Mouse (Mus musculus) c-Kit-positive CD71-negative TER-119-negative erythroid progenitor cells, embryonic 14.5 days (primary cell): ENCODE measurements around the gene Prkch.

Experiments
- DNase-seq: peaks from one replicate; pipeline ENCODE4 v3.0.0-alpha.2; 2013; ENCODE audit warnings: low read depth

The Prkch gene

GRCm38 (mm10) chr12:73802379-73803057 is 217.9 kb downstream of the Prkch start:
- DNase-seq, result no peak

- DNase-seq, result no peak
Observed at GRCm38 (mm10) chr12:73803946-73804345, 219.3 kb downstream of the Prkch start.

DNA sequence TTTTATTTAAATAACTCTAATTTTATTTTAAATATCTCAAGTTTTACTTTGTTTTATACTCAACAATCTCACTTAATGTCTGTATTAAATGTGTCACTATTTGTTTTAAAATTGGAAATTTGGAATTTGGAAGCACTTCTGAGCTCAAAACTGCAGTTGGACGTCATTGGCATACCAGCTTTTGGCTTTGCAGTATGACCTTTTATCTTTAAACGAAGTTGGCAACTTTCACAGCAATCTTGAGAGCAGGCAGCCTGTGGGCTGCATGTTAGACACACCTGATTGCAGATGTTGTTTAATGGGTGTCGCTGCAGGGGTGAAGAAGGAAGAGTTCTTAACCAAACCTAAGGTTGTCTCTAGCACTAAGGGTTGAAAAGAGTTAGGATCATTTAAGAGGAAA is 220.9 kb downstream of the Prkch start:
- DNase-seq, result no peak

- DNase-seq, result no peak
Observed at GRCm38 (mm10) chr12:73806003-73806402, 221.4 kb downstream of the Prkch start.

GRCm38 (mm10) chr12:73807228-73807627 is 222.6 kb downstream of the Prkch start:
- DNase-seq, result no peak

DNA sequence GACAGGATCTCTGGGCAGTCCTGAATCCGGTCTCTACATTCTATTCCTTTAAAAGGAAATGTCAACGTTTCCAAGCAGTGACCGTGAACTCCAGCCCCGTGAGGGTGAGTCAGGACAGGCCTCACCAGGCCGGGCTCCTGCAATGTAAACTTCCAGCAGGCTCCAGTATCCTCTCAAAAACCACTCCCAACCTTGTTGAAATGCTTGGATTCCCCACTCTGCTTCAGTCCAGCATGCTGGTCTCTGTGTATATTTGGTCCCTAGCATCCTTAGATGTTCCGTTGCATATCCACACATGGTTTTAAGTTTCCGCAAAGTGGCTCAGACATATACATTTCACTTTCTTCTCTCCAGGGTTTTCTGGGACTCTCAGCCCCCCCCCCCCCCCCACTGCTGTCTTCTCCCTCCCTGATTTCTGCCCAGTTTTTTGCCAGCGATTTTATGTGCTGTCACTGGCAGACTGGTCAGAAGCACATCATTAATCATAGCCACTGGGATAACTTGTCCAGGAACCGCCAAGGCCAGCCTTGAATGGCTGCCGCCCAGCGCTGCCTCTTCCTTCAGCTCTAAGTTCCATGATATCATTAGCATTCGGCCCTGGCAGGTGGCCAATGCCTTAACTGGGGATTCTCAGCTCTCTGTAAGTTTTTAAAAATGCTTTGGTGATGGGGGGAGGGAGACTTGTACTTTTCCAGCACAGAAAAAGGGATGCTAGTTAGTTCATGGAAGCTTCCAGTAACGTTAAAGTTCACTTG is 225.6 kb downstream of the Prkch start:
- no peak for DNase-seq

DNA sequence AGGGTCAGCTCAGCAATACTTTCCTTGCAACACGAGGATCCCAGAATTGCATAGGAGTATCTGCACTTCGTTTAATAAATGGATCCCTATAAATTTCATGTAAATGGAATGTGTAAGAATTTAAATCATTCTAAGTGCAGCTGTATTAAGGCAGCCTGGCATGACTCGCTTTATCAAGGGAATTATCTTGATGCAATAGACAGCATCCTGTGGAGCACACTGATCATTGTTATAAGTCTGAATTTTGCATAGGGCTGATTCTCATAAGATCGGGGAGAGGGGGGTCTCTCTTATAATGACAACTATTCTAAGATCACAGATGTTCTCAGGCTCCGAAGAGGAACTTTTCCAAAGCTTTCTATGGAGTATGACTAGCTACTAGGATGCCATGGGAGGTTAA is 226.3 kb downstream of the Prkch start:
- DNase-seq, result no peak

- no peak for DNase-seq
Observed at GRCm38 (mm10) chr12:73812198-73812597, 227.6 kb downstream of the Prkch start.

- DNase-seq, result no peak
Observed at GRCm38 (mm10) chr12:73813016-73813900, 228.7 kb downstream of the Prkch start.

- no peak for DNase-seq
Observed at GRCm38 (mm10) chr12:73814056-73814735, 229.6 kb downstream of the Prkch start.

- DNase-seq, result no peak
Observed at GRCm38 (mm10) chr12:73814897-73815296, 230.3 kb downstream of the Prkch start.

DNA sequence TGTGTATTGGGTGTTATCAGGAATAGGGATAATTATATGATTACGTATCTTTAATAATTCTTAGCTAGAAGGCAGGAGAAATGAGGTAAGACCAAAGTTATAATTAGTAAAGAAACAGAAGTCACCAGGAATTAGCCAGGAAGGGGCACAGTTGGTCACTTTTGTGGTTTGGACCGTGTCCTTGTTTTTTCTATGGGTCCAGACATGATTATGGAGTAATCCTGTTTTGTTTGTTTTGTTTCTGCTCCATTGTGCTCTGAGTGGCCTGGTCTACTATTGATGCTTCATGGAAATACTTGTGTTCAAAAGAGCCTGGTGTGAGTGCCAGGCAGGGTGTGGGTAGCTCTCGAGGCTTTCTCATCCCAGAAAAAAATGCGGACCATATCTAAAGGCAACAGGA is 230.9 kb downstream of the Prkch start:
- DNase-seq, result no peak

DNA sequence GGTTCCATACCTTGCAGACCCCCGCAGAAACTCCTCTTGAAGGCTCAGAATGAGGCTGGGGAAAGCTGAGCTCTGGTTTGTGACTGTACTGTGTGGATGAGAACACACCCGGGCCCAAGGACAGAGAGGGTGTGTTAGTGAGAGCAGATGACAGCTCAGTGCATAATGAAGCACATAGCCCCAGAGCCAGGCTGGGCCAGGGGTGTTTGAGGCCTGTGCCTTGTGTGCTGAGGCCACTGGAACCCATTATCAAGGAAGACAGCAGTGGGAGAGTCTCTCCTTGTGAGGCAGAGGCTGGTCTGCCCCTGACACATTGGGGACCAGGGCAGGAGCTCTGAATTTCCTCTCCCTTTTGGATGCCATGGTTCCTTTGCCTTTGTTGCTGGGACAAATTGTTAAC is 231.3 kb downstream of the Prkch start:
- no peak for DNase-seq

DNA sequence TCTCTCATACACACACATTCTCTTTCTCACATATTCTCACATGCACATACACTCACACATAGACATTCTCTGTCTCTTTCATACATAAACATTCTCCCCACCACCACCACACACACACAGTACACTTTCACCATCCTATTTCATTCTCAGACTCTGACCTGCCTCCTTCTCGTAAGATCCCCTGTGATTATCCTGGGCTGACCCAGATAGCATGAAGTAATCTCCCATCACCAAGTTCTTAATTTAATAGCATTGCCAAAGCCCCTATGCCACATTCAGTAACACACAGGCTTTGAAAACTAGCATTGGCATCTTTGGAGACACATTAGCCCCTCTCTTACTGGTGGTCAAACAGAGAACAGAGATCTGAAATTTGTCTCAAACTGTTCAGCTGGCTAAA is 232.3 kb downstream of the Prkch start:
- DNase-seq, result no peak

DNA sequence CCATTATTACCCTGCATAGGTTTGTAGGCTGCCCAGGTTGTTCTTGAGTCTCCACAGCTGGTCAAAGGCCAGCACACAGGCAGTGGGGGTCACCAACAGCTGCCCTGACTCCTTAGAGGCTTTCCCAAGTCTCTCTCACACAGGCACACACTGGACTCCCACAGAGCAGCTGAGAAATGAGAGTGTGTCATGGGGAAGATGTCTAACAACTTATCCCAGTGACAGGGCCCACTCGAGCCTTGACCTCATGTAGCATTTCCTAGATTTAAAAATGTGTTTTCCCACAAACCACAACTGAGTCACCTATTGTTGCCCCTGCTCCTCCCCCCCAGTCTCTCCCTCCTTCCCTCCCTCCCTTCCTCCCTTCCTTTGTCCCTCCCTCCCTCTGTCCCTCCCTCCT is 234.2 kb downstream of the Prkch start:
- DNase-seq, result no peak

DNA sequence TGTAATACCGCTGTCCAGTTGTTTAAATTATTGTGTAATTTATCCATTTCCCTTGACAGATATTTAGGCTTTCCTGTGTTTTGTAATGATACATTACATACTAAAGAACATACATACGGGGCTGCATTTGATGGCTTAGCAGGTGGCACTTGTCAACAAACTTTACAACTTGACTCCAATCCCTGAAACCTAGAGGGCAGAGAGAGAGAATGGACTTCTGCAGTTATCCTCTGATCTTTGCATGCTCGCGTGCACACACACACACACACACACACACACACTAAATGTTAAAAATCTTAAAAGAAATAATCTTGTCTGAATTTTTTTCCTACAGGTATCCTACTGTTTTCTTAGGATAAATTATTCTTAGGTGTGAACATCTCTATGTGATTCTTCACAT is 236.6 kb downstream of the Prkch start:
- DNase-seq, result no peak

DNA sequence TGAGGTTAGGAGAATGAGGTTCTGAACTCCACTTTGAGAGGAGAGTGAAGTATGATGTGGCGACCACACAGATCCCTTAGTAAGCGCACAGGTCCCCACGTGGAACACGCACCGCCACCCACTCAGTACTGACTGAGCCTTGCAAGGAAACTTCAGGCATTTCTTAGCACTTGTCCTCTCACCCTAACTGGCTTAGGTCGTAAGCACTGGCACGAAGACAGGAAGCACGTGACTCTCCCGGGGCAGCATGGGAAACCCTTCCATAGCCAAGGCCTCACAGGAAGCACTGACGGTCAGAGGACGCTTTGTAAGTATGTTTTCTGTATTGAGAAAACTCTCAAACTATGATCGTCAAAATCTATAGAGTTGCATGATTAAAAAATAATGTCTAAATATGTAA is 237.7 kb downstream of the Prkch start:
- no peak for DNase-seq

- no peak for DNase-seq
Observed at GRCm38 (mm10) chr12:73824828-73825227, 240.2 kb downstream of the Prkch start.
